Mouse (Mus musculus): ENCODE measurements at regions not wholly inside any gene's neighbourhood (a gene's known extent, or its start where the extent isn't known, plus 50 kb on each side); places are given as distances from the start of the nearest gene placed in this dataset.

DNA sequence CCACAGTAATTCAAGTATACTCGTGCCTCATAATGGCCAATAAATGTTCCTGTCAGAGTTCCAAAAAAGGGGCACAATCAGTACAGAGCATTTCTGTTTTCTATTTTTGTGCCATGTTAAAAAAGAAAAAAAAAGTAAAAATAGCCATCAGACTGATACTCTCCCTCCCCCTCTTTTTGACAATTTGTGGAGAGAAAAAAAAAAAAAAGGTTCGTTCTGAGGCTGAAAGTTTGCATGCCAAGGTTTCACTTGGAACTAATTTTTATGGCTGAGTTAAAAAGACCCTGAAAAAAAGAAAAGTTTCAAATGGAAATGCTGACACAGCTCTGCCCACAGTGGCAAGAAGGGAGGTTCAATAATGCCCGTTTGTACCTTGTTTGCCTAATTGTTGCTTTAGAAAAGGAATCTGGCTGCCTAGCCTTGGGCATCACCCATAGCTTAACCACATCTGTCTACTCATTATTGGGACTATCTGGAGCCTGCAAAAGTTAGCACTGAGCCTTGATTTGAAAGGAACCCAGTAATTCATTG is 291.9 kb downstream of the Lmo4 start:
- WGBS = 47% methylated on average over 3 of the region's 3 CpGs
- no peak for TF ChIP-seq POLR2A (IDR thresholded peaks at IDR 0.05; ENCODE audit: borderline replicate concordance, control insufficient read depth, low read depth, low read length)
- no peak for TF ChIP-seq CTCF (IDR thresholded peaks at IDR 0.05; ENCODE audit: control insufficient read depth, insufficient read depth, low read length)

GRCm38 (mm10) chr3:143912433-143912832 is 292.6 kb downstream of the Lmo4 start:
- H3K27ac ChIP-seq (ENCODE audit: control insufficient read depth, insufficient read depth, low read depth, low read length, poor library complexity) = no peak overlapping the region
- H3K4me1 ChIP-seq (ENCODE audit: control insufficient read depth, insufficient read depth, low read length) = no peaks in the 10 kb centered on the region; the same call in 1 of the 2 replicates
- WGBS = 61% methylated on average over 6 of the region's 6 CpGs
- TF ChIP-seq POLR2A (IDR thresholded peaks at IDR 0.05; ENCODE audit: borderline replicate concordance, control insufficient read depth, low read depth, low read length) (no peak), CTCF (IDR thresholded peaks at IDR 0.05; ENCODE audit: control insufficient read depth, insufficient read depth, low read length) (no peak)
- H3K4me3 ChIP-seq (replicated peaks; ENCODE audit: control insufficient read depth, low read depth, low read length) = no peak overlapping the region

More for the DNA sequence above, 291.9 kb downstream of the Lmo4 start:
- Histone ChIP-seq H3K4me1 (ENCODE audit: control insufficient read depth, insufficient read depth, low read length) (no peaks in the 10 kb centered on the region; the same call in 1 of the 2 replicates), H3K4me3 (replicated peaks; ENCODE audit: control insufficient read depth, low read depth, low read length) (no peak overlapping the region), H3K27ac (ENCODE audit: control insufficient read depth, insufficient read depth, low read depth, low read length, poor library complexity) (no peak overlapping the region)

- no peaks in the 10 kb centered on the region; the same call in 1 of the 2 replicates for H3K4me1 ChIP-seq (ENCODE audit: control insufficient read depth, insufficient read depth, low read length)
- no peak overlapping the region for H3K4me3 ChIP-seq (replicated peaks; ENCODE audit: control insufficient read depth, low read depth, low read length)
- no peak overlapping the region for H3K27ac ChIP-seq (ENCODE audit: control insufficient read depth, insufficient read depth, low read depth, low read length, poor library complexity)
- WGBS = 72% methylated on average over 6 of the region's 6 CpGs
- TF ChIP-seq POLR2A (IDR thresholded peaks at IDR 0.05; ENCODE audit: borderline replicate concordance, control insufficient read depth, low read depth, low read length) = no peak
- no peak for TF ChIP-seq CTCF (IDR thresholded peaks at IDR 0.05; ENCODE audit: control insufficient read depth, insufficient read depth, low read length)
Observed at GRCm38 (mm10) chr3:143909341-143909740, 295.7 kb downstream of the Lmo4 start.

DNA sequence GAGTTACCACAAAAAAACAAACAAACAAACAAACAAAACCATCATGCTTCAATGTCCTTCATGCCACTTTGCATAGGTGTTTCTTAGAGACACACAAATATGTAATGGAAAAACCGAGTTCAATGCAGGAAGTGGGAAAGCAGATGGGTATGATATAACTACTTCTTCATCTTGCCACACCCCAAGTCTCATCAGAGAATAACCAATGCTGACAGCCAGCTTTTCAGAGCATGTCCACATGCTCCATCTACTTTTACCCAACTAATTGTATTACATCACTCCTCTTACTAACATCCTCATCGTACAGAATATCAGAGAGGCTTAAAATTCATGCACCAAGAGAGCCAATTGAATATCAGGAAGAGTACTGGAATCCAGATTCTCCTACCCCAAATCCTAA is 301.6 kb downstream of the Lmo4 start:
- Histone ChIP-seq H3K4me3 (replicated peaks; ENCODE audit: control insufficient read depth, low read depth, low read length) (no peak overlapping the region), H3K27ac (ENCODE audit: control insufficient read depth, insufficient read depth, low read depth, low read length, poor library complexity) (no peak overlapping the region), H3K4me1 (ENCODE audit: control insufficient read depth, insufficient read depth, low read length) (no peaks in the 10 kb centered on the region; the same call in 1 of the 2 replicates)
- WGBS = 28% methylated on average over 2 of the region's 2 CpGs
- TF ChIP-seq POLR2A (IDR thresholded peaks at IDR 0.05; ENCODE audit: borderline replicate concordance, control insufficient read depth, low read depth, low read length) (no peak), CTCF (IDR thresholded peaks at IDR 0.05; ENCODE audit: control insufficient read depth, insufficient read depth, low read length) (no peak)

DNA sequence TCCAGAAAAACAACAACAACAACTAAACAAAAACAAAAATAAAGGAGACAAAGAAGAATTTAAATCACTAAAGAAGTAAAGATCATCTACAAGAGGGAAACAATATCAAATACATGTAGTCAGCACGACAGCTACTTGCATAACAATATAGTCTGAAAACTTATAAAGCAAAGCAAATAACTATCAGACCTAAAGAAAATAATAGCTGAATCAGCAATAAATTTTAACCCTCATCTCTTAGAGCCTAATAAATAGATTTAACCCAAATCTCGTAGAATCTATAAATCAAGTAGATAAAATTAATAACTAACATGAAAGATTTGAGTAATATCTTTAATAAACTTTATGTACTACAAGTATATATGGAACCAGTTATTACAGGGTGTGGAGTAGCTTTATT is 324.2 kb downstream of the Lmo4 start:
- Histone ChIP-seq H3K4me3 (replicated peaks; ENCODE audit: control insufficient read depth, low read depth, low read length) (no peak overlapping the region), H3K4me1 (ENCODE audit: control insufficient read depth, insufficient read depth, low read length) (no peaks in the 10 kb centered on the region), H3K27ac (ENCODE audit: control insufficient read depth, insufficient read depth, low read depth, low read length, poor library complexity) (no peak overlapping the region)
- 81% methylated on average over 2 of the region's 2 CpGs for WGBS
- TF ChIP-seq POLR2A (IDR thresholded peaks at IDR 0.05; ENCODE audit: borderline replicate concordance, control insufficient read depth, low read depth, low read length) (no peak), CTCF (IDR thresholded peaks at IDR 0.05; ENCODE audit: control insufficient read depth, insufficient read depth, low read length) (no peak)

GRCm38 (mm10) chr3:143873876-143874275 is 331.1 kb downstream of the Lmo4 start:
- H3K4me3 ChIP-seq (replicated peaks; ENCODE audit: control insufficient read depth, low read depth, low read length) = no peak overlapping the region
- 27% methylated on average over 3 of the region's 3 CpGs for WGBS
- no peak for TF ChIP-seq CTCF (IDR thresholded peaks at IDR 0.05; ENCODE audit: control insufficient read depth, insufficient read depth, low read length)
- TF ChIP-seq POLR2A (IDR thresholded peaks at IDR 0.05; ENCODE audit: borderline replicate concordance, control insufficient read depth, low read depth, low read length) = no peak
- no peak overlapping the region for H3K27ac ChIP-seq (ENCODE audit: control insufficient read depth, insufficient read depth, low read depth, low read length, poor library complexity)
- H3K4me1 ChIP-seq (ENCODE audit: control insufficient read depth, insufficient read depth, low read length) = no peaks in the 10 kb centered on the region; the same call in 1 of the 2 replicates

- WGBS = 75% methylated on average over 4 of the region's 4 CpGs
- H3K4me3 ChIP-seq (replicated peaks; ENCODE audit: control insufficient read depth, low read depth, low read length) = no peak overlapping the region
- TF ChIP-seq CTCF (IDR thresholded peaks at IDR 0.05; ENCODE audit: control insufficient read depth, insufficient read depth, low read length) (no peak), POLR2A (IDR thresholded peaks at IDR 0.05; ENCODE audit: borderline replicate concordance, control insufficient read depth, low read depth, low read length) (no peak)
- no peaks in the 10 kb centered on the region for H3K4me1 ChIP-seq (ENCODE audit: control insufficient read depth, insufficient read depth, low read length)
- H3K27ac ChIP-seq (ENCODE audit: control insufficient read depth, insufficient read depth, low read depth, low read length, poor library complexity) = no peak overlapping the region
Observed at GRCm38 (mm10) chr3:143866521-143866920, 338.5 kb downstream of the Lmo4 start.

GRCm38 (mm10) chr3:143865626-143866025 is 339.4 kb downstream of the Lmo4 start:
- TF ChIP-seq CTCF (IDR thresholded peaks at IDR 0.05; ENCODE audit: control insufficient read depth, insufficient read depth, low read length) (no peak), POLR2A (IDR thresholded peaks at IDR 0.05; ENCODE audit: borderline replicate concordance, control insufficient read depth, low read depth, low read length) (no peak)

GRCm38 (mm10) chr3:143864490-143864889 is 340.5 kb downstream of the Lmo4 start:
- TF ChIP-seq CTCF (IDR thresholded peaks at IDR 0.05; ENCODE audit: control insufficient read depth, insufficient read depth, low read length) (no peak), POLR2A (IDR thresholded peaks at IDR 0.05; ENCODE audit: borderline replicate concordance, control insufficient read depth, low read depth, low read length) (no peak)
- Histone ChIP-seq H3K4me3 (replicated peaks; ENCODE audit: control insufficient read depth, low read depth, low read length) (no peak overlapping the region), H3K4me1 (ENCODE audit: control insufficient read depth, insufficient read depth, low read length) (no peaks in the 10 kb centered on the region), H3K27ac (ENCODE audit: control insufficient read depth, insufficient read depth, low read depth, low read length, poor library complexity) (no peak overlapping the region)
- WGBS = 60% methylated on average over 10 of the region's 10 CpGs

More at GRCm38 (mm10) chr3:143865626-143866025, 339.4 kb downstream of the Lmo4 start:
- H3K4me1 ChIP-seq (ENCODE audit: control insufficient read depth, insufficient read depth, low read length) = no peaks in the 10 kb centered on the region
- 85% methylated on average over 7 of the region's 7 CpGs for WGBS
- no peak overlapping the region for H3K27ac ChIP-seq (ENCODE audit: control insufficient read depth, insufficient read depth, low read depth, low read length, poor library complexity)
- no peak overlapping the region for H3K4me3 ChIP-seq (replicated peaks; ENCODE audit: control insufficient read depth, low read depth, low read length)
